Mouse (Mus musculus) MEL (cell line): ENCODE data around the gene Bmf. TPM values are rescaled to one million over a fixed set of nuclear protein-coding genes. Genes with fewer than 3 reads are reported as not detected.

Source experiments
- DNase-seq: peaks from one replicate; pipeline ENCODE4 v3.0.0; 2011; ENCODE audit warnings: low read depth, low spot score
- H3K27ac ChIP-seq: 2 replicates; pipeline ENCODE4 v1.5.1; 2012; ENCODE audit warnings: low read depth, mild to moderate bottlenecking, control low read depth, low read length, moderate library complexity; ENCODE audit not compliant: control insufficient read depth
- H3K27me3 ChIP-seq, 2 experiments: fragments of 150-350 bp in 1 of 2; sonication (generic) in 1 of 2; 2 replicates each; pipeline ENCODE4 v1.6.1; 2012; ENCODE audit warnings: low read length in 2 of 2, mild to moderate bottlenecking in 2 of 2, improper control_type of control experiment in 1 of 2, moderate library complexity in 1 of 2; ENCODE audit not compliant: insufficient read depth in 2 of 2, control insufficient read depth in 1 of 2
- H3K36me3 ChIP-seq, 2 experiments: 2 replicates each; pipeline ENCODE4 v1.6.1; 2012 to 2014; ENCODE audit warnings: low read length in 2 of 2, improper control_type of control experiment in 1 of 2, inconsistent platforms in 1 of 2, mild to moderate bottlenecking in 1 of 2; ENCODE audit not compliant: insufficient read depth in 2 of 2, control insufficient read depth in 1 of 2
- H3K4me1 ChIP-seq, 2 experiments: fragments of 150-350 bp in 1 of 2; sonication (generic) in 1 of 2; 2 replicates each; pipeline ENCODE4 v1.6.1; 2012; ENCODE audit warnings: low read length in 2 of 2, improper control_type of control experiment in 1 of 2, mild to moderate bottlenecking in 1 of 2; ENCODE audit not compliant: insufficient read depth in 2 of 2, control insufficient read depth in 1 of 2
- H3K4me3 ChIP-seq, 2 experiments: fragments of 150-350 bp in 1 of 2; sonication (generic) in 1 of 2; 2 replicates each; pipeline ENCODE4 v1.5.1; 2012; ENCODE audit warnings: low read depth in 2 of 2, low read length in 2 of 2, mild to moderate bottlenecking in 2 of 2, moderate library complexity in 2 of 2, control low read depth in 1 of 2, improper control_type of control experiment in 1 of 2; ENCODE audit not compliant: control insufficient read depth in 1 of 2, insufficient read depth in 1 of 2
- H3K79me2 ChIP-seq: 2 replicates; pipeline ENCODE4 v1.6.1; 2012; ENCODE audit warnings: mild to moderate bottlenecking, low read length, moderate library complexity; ENCODE audit not compliant: control insufficient read depth, poor library complexity, insufficient read depth
- H3K9ac ChIP-seq: 2 replicates; pipeline ENCODE4 v1.6.1; 2012; ENCODE audit warnings: low read depth, mild to moderate bottlenecking, control low read depth, low read length, moderate library complexity; ENCODE audit not compliant: control insufficient read depth, poor library complexity, severe bottlenecking
- H3K9me3 ChIP-seq: fragments of 150-350 bp; sonication (generic); replicated peaks from 2 replicates; pipeline ENCODE4 v1.6.1; 2012; ENCODE audit warnings: mild to moderate bottlenecking, low read length, improper control_type of control experiment, moderate library complexity; ENCODE audit not compliant: insufficient read depth
- CHD1 ChIP-seq: IDR thresholded peaks from 2 replicates; pipeline ENCODE4 v1.6.1; 2012; ENCODE audit warnings: low read depth, mild to moderate bottlenecking, inconsistent platforms, low read length, improper control_type of control experiment
- CHD2 ChIP-seq: IDR thresholded peaks from 2 replicates; pipeline ENCODE4 v1.6.1; 2011; ENCODE audit warnings: low read length, improper control_type of control experiment
- CTCF ChIP-seq, 3 experiments: IDR thresholded peaks in 2 of 3; conservative IDR thresholded peaks in 1 of 3; 2 replicates each; pipeline ENCODE4 v1.5.1; 2011 to 2012; ENCODE audit warnings: low read length in 3 of 3, low read depth in 2 of 3, mild to moderate bottlenecking in 2 of 3, improper control_type of control experiment in 1 of 3, inconsistent platforms in 1 of 3, mixed read lengths in 1 of 3, moderate library complexity in 1 of 3; ENCODE audit not compliant: control insufficient read depth in 1 of 3, insufficient read depth in 1 of 3, poor library complexity in 1 of 3, severe bottlenecking in 1 of 3
- ELF1 ChIP-seq: IDR thresholded peaks from 2 replicates; pipeline ENCODE4 v1.6.1; 2014; ENCODE audit warnings: low read depth, mild to moderate bottlenecking, inconsistent platforms, low read length, improper control_type of control experiment, moderate library complexity
- EP300 ChIP-seq, 2 experiments: IDR thresholded peaks; 2 replicates each; pipeline ENCODE4 v1.6.1; 2011; ENCODE audit warnings: improper control_type of control experiment in 2 of 2, low read length in 2 of 2, low read depth in 1 of 2, mild to moderate bottlenecking in 1 of 2
- ETS1 ChIP-seq: IDR thresholded peaks from 2 replicates; pipeline ENCODE4 v1.6.1; 2012; ENCODE audit warnings: low read depth, mild to moderate bottlenecking, inconsistent platforms, low read length, improper control_type of control experiment, moderate library complexity
- GABPA ChIP-seq: IDR thresholded peaks from 2 replicates; pipeline ENCODE4 v1.6.1; 2012; ENCODE audit warnings: low read depth, mild to moderate bottlenecking, inconsistent platforms, low read length, improper control_type of control experiment, moderate library complexity
- GATA1 ChIP-seq: IDR thresholded peaks from 2 replicates; pipeline ENCODE4 v1.6.1; 2011; ENCODE audit warnings: low read depth, low read length, improper control_type of control experiment
- JUND ChIP-seq: IDR thresholded peaks from 2 replicates; pipeline ENCODE4 v1.6.1; 2011; ENCODE audit warnings: low read depth, mild to moderate bottlenecking, improper control_type of control experiment, low read length
- KAT2A ChIP-seq: conservative IDR thresholded peaks from 2 replicates; pipeline ENCODE4 v1.6.1; 2012; ENCODE audit warnings: low read depth, low read length, improper control_type of control experiment, inconsistent platforms
- MAFK ChIP-seq: IDR thresholded peaks from 2 replicates; pipeline ENCODE4 v1.6.1; 2011; ENCODE audit warnings: low read depth, mild to moderate bottlenecking, low read length, improper control_type of control experiment, borderline replicate concordance
- MEF2A ChIP-seq: IDR thresholded peaks from 2 replicates; pipeline ENCODE4 v1.6.1; 2014; ENCODE audit warnings: low read depth, mild to moderate bottlenecking, inconsistent platforms, low read length, improper control_type of control experiment; ENCODE audit not compliant: poor library complexity, insufficient replicate concordance, severe bottlenecking; ENCODE audit errors: extremely low read depth
- MYB ChIP-seq: IDR thresholded peaks from 2 replicates; pipeline ENCODE4 v1.6.1; 2011; ENCODE audit warnings: mild to moderate bottlenecking, low read depth, low read length, improper control_type of control experiment
- NELFE ChIP-seq: IDR thresholded peaks from 2 replicates; pipeline ENCODE4 v1.6.1; 2011; ENCODE audit warnings: low read depth, low read length, improper control_type of control experiment
- NRF1 ChIP-seq: IDR thresholded peaks from 2 replicates; pipeline ENCODE4 v1.6.1; 2014; ENCODE audit warnings: low read depth, mild to moderate bottlenecking, inconsistent platforms, low read length, improper control_type of control experiment, moderate library complexity; ENCODE audit not compliant: poor library complexity, insufficient read depth, severe bottlenecking
- POLR2A ChIP-seq, 2 experiments: IDR thresholded peaks; 2 replicates each; pipeline ENCODE4 v1.6.1; 2011 to 2012; ENCODE audit warnings: low read length in 2 of 2, mild to moderate bottlenecking in 2 of 2, control low read depth in 1 of 2, improper control_type of control experiment in 1 of 2, low read depth in 1 of 2, moderate library complexity in 1 of 2; ENCODE audit not compliant: control insufficient read depth in 1 of 2, insufficient read depth in 1 of 2, poor library complexity in 1 of 2
- POLR2AphosphoS2 ChIP-seq: IDR thresholded peaks from 2 replicates; pipeline ENCODE4 v1.6.1; 2011; ENCODE audit warnings: low read length, improper control_type of control experiment
- POLR2AphosphoS5 ChIP-seq: IDR thresholded peaks from 2 replicates; pipeline ENCODE4 v1.6.1; 2012; ENCODE audit warnings: low read depth, borderline replicate concordance, mild to moderate bottlenecking, inconsistent platforms, low read length, moderate library complexity, mixed read lengths
- RCOR1 ChIP-seq: IDR thresholded peaks from 2 replicates; pipeline ENCODE4 v1.6.1; 2012; ENCODE audit warnings: low read depth, mild to moderate bottlenecking, inconsistent platforms, low read length, improper control_type of control experiment
- SIN3A ChIP-seq: IDR thresholded peaks from 2 replicates; pipeline ENCODE4 v1.6.1; 2012; ENCODE audit warnings: low read length, improper control_type of control experiment, inconsistent platforms
- USF1 ChIP-seq: IDR thresholded peaks from 2 replicates; pipeline ENCODE4 v1.6.1; 2014; ENCODE audit warnings: low read depth, mild to moderate bottlenecking, inconsistent platforms, low read length, improper control_type of control experiment, moderate library complexity
- polyA plus RNA-seq, 2 experiments: library from polyadenylated mRNA; stranded (reverse) in 1 of 2; unstranded in 1 of 2; fragments of >175 nt in 1 of 2; fragments of >200 nt in 1 of 2; gene quantifications; 2 replicates each; pipeline versions ENCODE4 v1.2.1 to v1.2.4; 2012; ENCODE audit warnings: low replicate concordance in 2 of 2, low read depth in 1 of 2; ENCODE audit not compliant: insufficient read length in 2 of 2, insufficient read depth in 1 of 2, missing spikeins in 1 of 2
- total RNA-seq: library from RNA; depleted of rRNA; stranded (reverse); fragments of 300-350 nt; gene quantifications from 2 replicates; pipeline ENCODE4 v1.2.3, GENCODE M21; 2012

Gene Bmf
- total and polyA plus RNA-seq, 3 experiments, result 0.39 to 0.50 TPM; not detected in 1

GRCm38 (mm10) chr2:118532855-118533675 lies 16.4 kb downstream of the Bmf start:
- H3K4me3 ChIP-seq, result no peak overlapping the region
- H3K36me3 ChIP-seq, result no peaks in the 10 kb centered on the region
- DNase-seq, result no peak
- H3K9ac ChIP-seq, result no peak overlapping the region
- H3K27ac ChIP-seq, result no peak overlapping the region
- no peaks in the 10 kb centered on the region for H3K79me2 ChIP-seq
- no peaks in the 10 kb centered on the region for H3K4me1 ChIP-seq
- H3K9me3 ChIP-seq, result no peaks in the 10 kb centered on the region
- H3K27me3 ChIP-seq, result peaks cover 0 to 2% of the 10 kb centered on the region in 2 experiments; a peak in 2 of 4 replicates
- TF ChIP-seq SIN3A (no peak), NELFE (no peak), USF1 (no peak), MAFK (no peak), ELF1 (no peak), GABPA (no peak), EP300 (IDR thresholded peaks at IDR 0.05; ENCODE audit: low read depth in 1 of 2, low read length in 2 of 2) (no peak), CHD2 (no peak), MYB (no peak)

GRCm38 (mm10) chr2:118532401-118532800 lies 17.1 kb downstream of the Bmf start:
- no peak for DNase-seq
- H3K4me3 ChIP-seq, result no peak overlapping the region
- H3K9me3 ChIP-seq, result no peaks in the 10 kb centered on the region
- H3K4me1 ChIP-seq, result no peaks in the 10 kb centered on the region
- peaks cover 0 to 3% of the 10 kb centered on the region in 2 experiments; a peak in 2 of 4 replicates for H3K27me3 ChIP-seq
- no peaks in the 10 kb centered on the region for H3K79me2 ChIP-seq
- H3K36me3 ChIP-seq, result no peaks in the 10 kb centered on the region
- H3K9ac ChIP-seq, result no peak overlapping the region
- H3K27ac ChIP-seq, result no peak overlapping the region
- no peak for TF ChIP-seq JUND
- TF ChIP-seq POLR2A (IDR thresholded peaks at IDR 0.05; ENCODE audit: control insufficient read depth in 1 of 2, insufficient read depth in 1 of 2, low read depth in 1 of 2, low read length in 2 of 2, poor library complexity in 1 of 2), result no peak
- no peak for TF ChIP-seq NELFE
- TF ChIP-seq ETS1, result no peak
- TF ChIP-seq ELF1, result no peak
- TF ChIP-seq KAT2A, result no peak
- no peak for TF ChIP-seq POLR2AphosphoS2
- no peak for TF ChIP-seq NRF1
- TF ChIP-seq GATA1, result no peak
- no peak for TF ChIP-seq MEF2A
- no peak for TF ChIP-seq CHD1
- no peak for TF ChIP-seq RCOR1
- TF ChIP-seq CTCF (IDR thresholded peaks at IDR 0.05 in 2 of 3, conservative IDR thresholded peaks at IDR 0.05 in 1 of 3; ENCODE audit: control insufficient read depth in 1 of 3, insufficient read depth in 1 of 3, low read depth in 2 of 3, low read length in 3 of 3, poor library complexity in 1 of 3, severe bottlenecking in 1 of 3), result no peak
- no peak for TF ChIP-seq POLR2AphosphoS5
